Comparison of ENCODE assay signal across 16 mouse cellular contexts in genomic region chr8:3600401-3600800, GRCm38 (mm10). TPM values are rescaled to one million over a fixed set of nuclear protein-coding genes. Genes with fewer than 3 reads are reported as not detected.
DNase-seq lines count a peak whose midpoint lies in the region; ATAC-seq and TF ChIP-seq lines count a peak whose summit lies in the region.
"Had no signal": no experiment of that assay in that cellular context is flagged by ENCODE, and none has a peak within 500 bp of the region (broad histone marks: within the 10 kb centered on the region; RNA-seq: fewer than 3 reads in every experiment).

No protein-coding gene starts in this region.

- 54% methylated on average over 6 of the region's 6 CpGs for WGBS in lung, adult 2 months
- 54% methylated on average over 6 of the region's 6 CpGs for WGBS in heart, postnatal 0 days
- WGBS in forebrain, embryonic 10.5 days = 91% methylated on average over 6 of the region's 6 CpGs
- 91% methylated on average over 6 of the region's 6 CpGs for WGBS in midbrain, embryonic 16.5 days

- no peak for TF ChIP-seq EP300 in heart, postnatal 0 days (IDR thresholded peaks at IDR 0.05; ENCODE audit: low read depth)

- no peaks in the 10 kb centered on the region for H3K4me1 ChIP-seq in lung, adult 2 months (ENCODE audit: control insufficient read depth, insufficient read depth, low read length)
- no peaks in the 10 kb centered on the region for H3K4me1 ChIP-seq in heart, postnatal 0 days (ENCODE audit: control insufficient read depth, insufficient read depth)
- H3K4me1 ChIP-seq in forebrain, embryonic 10.5 days = no peaks in the 10 kb centered on the region
- H3K4me1 ChIP-seq in midbrain, embryonic 16.5 days (ENCODE audit: control insufficient read depth, insufficient read depth, low read length) = no peaks in the 10 kb centered on the region
- H3K4me1 ChIP-seq: intestine, embryonic 15.5 days; limb, embryonic 15.5 days; midbrain, embryonic 12.5 days had no signal

- TF ChIP-seq CTCF in lung, adult 2 months (IDR thresholded peaks at IDR 0.05; ENCODE audit: insufficient read depth, low read length) = no peak
- no peak for TF ChIP-seq CTCF in gastrocnemius, adult 2 months (IDR thresholded peaks at IDR 0.05)
- no peak for TF ChIP-seq CTCF in heart, postnatal 0 days (IDR thresholded peaks at IDR 0.05; ENCODE audit: low read depth)

- peak; percentile 38 to 42 for DNase-seq in lung, adult 18-20 months
- no peak for DNase-seq in lung, adult 2 months
- peak; percentile 60 for DNase-seq in gastrocnemius, adult 2 months
- peak; percentile 37 for DNase-seq in heart, postnatal 0 days (ENCODE audit: low spot score)
- peak; percentile 55 to 72 for DNase-seq in lung, postnatal 4 days
- DNase-seq in forebrain, embryonic 10.5 days (ENCODE audit: extremely low spot score, low spot score) = no peak
- DNase-seq: cerebellum, adult 9-11 months; layer of hippocampus, postnatal 36 days; thymus, postnatal 25 days had no signal

- peak; percentile 21; the same call in 1 of the 2 replicates for ATAC-seq in heart, postnatal 0 days (ENCODE audit: insufficient read depth, low read depth)
- no peak for ATAC-seq in monocyte, adult 5-6 weeks (replicated peaks; ENCODE audit: insufficient number of reproducible peaks, low FRiP score, low TSS enrichment, poor library complexity, severe bottlenecking)
- ATAC-seq in midbrain, embryonic 16.5 days = no peak
- ATAC-seq: intestine, embryonic 15.5 days had no signal

- H3K27ac ChIP-seq in gastrocnemius, adult 2 months = peak overlapping the region; percentile 51; the same call in 1 of the 2 replicates
- H3K27ac ChIP-seq in heart, postnatal 0 days (ENCODE audit: low read depth) = no peak overlapping the region
- no peak overlapping the region for H3K27ac ChIP-seq in forebrain, embryonic 10.5 days
- no peak overlapping the region for H3K27ac ChIP-seq in midbrain, embryonic 16.5 days (ENCODE audit: low read length)
- H3K27ac ChIP-seq: embryonic facial prominence, embryonic 15.5 days; intestine, embryonic 15.5 days; limb, embryonic 15.5 days; midbrain, embryonic 12.5 days had no signal

- H3K36me3 ChIP-seq in heart, postnatal 0 days (replicated peaks; ENCODE audit: control insufficient read depth, insufficient read depth, low read length) = no peaks in the 10 kb centered on the region
- H3K36me3 ChIP-seq in forebrain, embryonic 10.5 days (replicated peaks) = peaks cover 77% of the 10 kb centered on the region
- peaks cover 52% of the 10 kb centered on the region for H3K36me3 ChIP-seq in midbrain, embryonic 16.5 days (ENCODE audit: control insufficient read depth, insufficient read depth, low read length)

- no peak overlapping the region for H3K4me2 ChIP-seq in heart, postnatal 0 days (ENCODE audit: low read depth, low read length)
- no peak overlapping the region for H3K4me2 ChIP-seq in midbrain, embryonic 16.5 days (ENCODE audit: low read length)
- H3K4me2 ChIP-seq: embryonic facial prominence, embryonic 15.5 days; intestine, embryonic 15.5 days; limb, embryonic 15.5 days; midbrain, embryonic 12.5 days had no signal

- no peak overlapping the region for H3K9ac ChIP-seq in heart, postnatal 0 days (replicated peaks; ENCODE audit: low read depth, low read length)
- no peak overlapping the region for H3K9ac ChIP-seq in midbrain, embryonic 16.5 days (ENCODE audit: low read depth, low read length)
- H3K9ac ChIP-seq: embryonic facial prominence, embryonic 15.5 days; intestine, embryonic 15.5 days; limb, embryonic 15.5 days; midbrain, embryonic 12.5 days had no signal

- no peak for TF ChIP-seq POLR2A in lung, adult 2 months (IDR thresholded peaks at IDR 0.05; ENCODE audit: borderline replicate concordance, extremely low read depth, low read depth, low read length)

- intact Hi-C loops in gastrocnemius, adult 2 months (cut with DNase I) = no loop called here

- H3K4me3 ChIP-seq in lung, adult 2 months (replicated peaks; ENCODE audit: extremely low read depth, low read depth, low read length) = no peak overlapping the region
- peak overlapping the region; percentile 58 for H3K4me3 ChIP-seq in gastrocnemius, adult 2 months
- H3K4me3 ChIP-seq in heart, postnatal 0 days (ENCODE audit: low read depth, low read length) = no peak overlapping the region
- no peak overlapping the region for H3K4me3 ChIP-seq in forebrain, embryonic 10.5 days
- no peak overlapping the region for H3K4me3 ChIP-seq in midbrain, embryonic 16.5 days (ENCODE audit: low read depth, low read length)
- H3K4me3 ChIP-seq: embryonic facial prominence, embryonic 15.5 days; intestine, embryonic 15.5 days; limb, embryonic 15.5 days; midbrain, embryonic 12.5 days had no signal

- no peaks in the 10 kb centered on the region for H3K27me3 ChIP-seq in heart, postnatal 0 days (ENCODE audit: control insufficient read depth, insufficient read depth, low read length)
- no peaks in the 10 kb centered on the region for H3K27me3 ChIP-seq in forebrain, embryonic 10.5 days (ENCODE audit: poor library complexity, severe bottlenecking)
- no peaks in the 10 kb centered on the region for H3K27me3 ChIP-seq in midbrain, embryonic 16.5 days (ENCODE audit: control insufficient read depth, insufficient read depth, low read depth, low read length)
- H3K27me3 ChIP-seq: embryonic facial prominence, embryonic 15.5 days; intestine, embryonic 15.5 days; limb, embryonic 15.5 days; midbrain, embryonic 12.5 days had no signal

- H3K9me3 ChIP-seq in heart, postnatal 0 days (replicated peaks; ENCODE audit: control insufficient read depth, low read length) = no peaks in the 10 kb centered on the region
- H3K9me3 ChIP-seq in forebrain, embryonic 10.5 days = no peaks in the 10 kb centered on the region
- no peaks in the 10 kb centered on the region for H3K9me3 ChIP-seq in midbrain, embryonic 16.5 days (replicated peaks; ENCODE audit: control insufficient read depth, low read length, poor library complexity, severe bottlenecking)
- H3K9me3 ChIP-seq: embryonic facial prominence, embryonic 15.5 days; intestine, embryonic 15.5 days; limb, embryonic 15.5 days; midbrain, embryonic 12.5 days had no signal

RNA-seq across cellular contexts. Expression of gene Camsap3, which starts 13.3 kb away (rescaled TPM):
- 16.9 and 33.1 TPM in 2 replicates for polyA plus RNA-seq in lung, adult 2 months (2012; rRNA removed)
- under 1 TPM; 0.22 to 0.33 TPM for total RNA-seq in gastrocnemius, adult 2 months (2021)
- 2.1 and 7.9 TPM in 2 replicates for total RNA-seq in heart, postnatal 0 days (2014; rRNA removed; ENCODE audit: low replicate concordance)
- 0.33 and 0.43 TPM in 2 replicates for polyA plus RNA-seq in heart, postnatal 0 days (2015; fragmentation: Nextera tagmentation; extraction: Ambion mirVana)
- 11.6 and 12.7 TPM in 2 replicates for polyA plus RNA-seq in forebrain, embryonic 10.5 days (2016; fragmentation: Nextera tagmentation; extraction: Ambion mirVana)
- not detected in 3 replicates for total RNA-seq in monocyte, adult 5-6 weeks (2017)
- 45.1 and 48.7 TPM in 2 replicates for polyA plus RNA-seq in midbrain, embryonic 16.5 days (2015; fragmentation: Nextera tagmentation; extraction: Ambion mirVana)

RNA-seq across cellular contexts. Expression of gene Xab2, which starts 20.7 kb away (rescaled TPM):
- polyA plus RNA-seq in lung, adult 2 months (2012; rRNA removed) = 59.0 and 66.6 TPM in 2 replicates
- total RNA-seq in gastrocnemius, adult 2 months (2021) = 10 to 100 TPM; 11.0 to 11.3 TPM
- total RNA-seq in heart, postnatal 0 days (2014; rRNA removed; ENCODE audit: low replicate concordance) = 26.8 and 27.0 TPM in 2 replicates
- 20.0 TPM in 2 replicates for polyA plus RNA-seq in heart, postnatal 0 days (2015; fragmentation: Nextera tagmentation; extraction: Ambion mirVana)
- 76.9 and 79.5 TPM in 2 replicates for polyA plus RNA-seq in forebrain, embryonic 10.5 days (2016; fragmentation: Nextera tagmentation; extraction: Ambion mirVana)
- 62.7 to 73.3 TPM (median 67.6 TPM) in 3 replicates for total RNA-seq in monocyte, adult 5-6 weeks (2017)
- polyA plus RNA-seq in midbrain, embryonic 16.5 days (2015; fragmentation: Nextera tagmentation; extraction: Ambion mirVana) = 51.8 and 52.4 TPM in 2 replicates

RNA-seq across cellular contexts. Expression of gene Pet100, which starts 20.9 kb away (rescaled TPM):
- polyA plus RNA-seq in lung, adult 2 months (2012; rRNA removed) = 3.7 and 10.0 TPM in 2 replicates
- 10 to 100 TPM; 87.7 to 92.0 TPM for total RNA-seq in gastrocnemius, adult 2 months (2021)
- total RNA-seq in heart, postnatal 0 days (2014; rRNA removed; ENCODE audit: low replicate concordance) = 2.4 and 14.4 TPM in 2 replicates
- polyA plus RNA-seq in heart, postnatal 0 days (2015; fragmentation: Nextera tagmentation; extraction: Ambion mirVana) = 112 and 121 TPM in 2 replicates
- polyA plus RNA-seq in forebrain, embryonic 10.5 days (2016; fragmentation: Nextera tagmentation; extraction: Ambion mirVana) = 83.0 and 92.6 TPM in 2 replicates
- total RNA-seq in monocyte, adult 5-6 weeks (2017) = 127 to 142 TPM (median 131 TPM) in 3 replicates
- 63.5 and 68.0 TPM in 2 replicates for polyA plus RNA-seq in midbrain, embryonic 16.5 days (2015; fragmentation: Nextera tagmentation; extraction: Ambion mirVana)

RNA-seq across cellular contexts. Expression of gene Pcp2, which starts 24.9 kb away (rescaled TPM):
- not detected in 2 replicates for polyA plus RNA-seq in lung, adult 2 months (2012; rRNA removed)
- total RNA-seq in gastrocnemius, adult 2 months (2021) = not detected
- total RNA-seq in heart, postnatal 0 days (2014; rRNA removed; ENCODE audit: low replicate concordance) = not detected in 2 replicates
- not detected in 2 replicates for polyA plus RNA-seq in heart, postnatal 0 days (2015; fragmentation: Nextera tagmentation; extraction: Ambion mirVana)
- polyA plus RNA-seq in forebrain, embryonic 10.5 days (2016; fragmentation: Nextera tagmentation; extraction: Ambion mirVana) = 0.32 and 0.85 TPM in 2 replicates
- total RNA-seq in monocyte, adult 5-6 weeks (2017) = 0.67 to 0.96 TPM in 2 of 3 replicates, not detected in the other
- polyA plus RNA-seq in midbrain, embryonic 16.5 days (2015; fragmentation: Nextera tagmentation; extraction: Ambion mirVana) = 1.7 and 2.5 TPM in 2 replicates
- total RNA-seq: adrenal gland, postnatal 4 days had no signal
- polyA plus RNA-seq: midbrain, embryonic 12.5 days had no signal

RNA-seq across cellular contexts. Expression of gene Stxbp2, which starts 30.4 kb away (rescaled TPM):
- polyA plus RNA-seq in lung, adult 2 months (2012; rRNA removed) = 115 and 153 TPM in 2 replicates
- total RNA-seq in gastrocnemius, adult 2 months (2021) = 1 to 10 TPM; 2.7 to 5.5 TPM
- total RNA-seq in heart, postnatal 0 days (2014; rRNA removed; ENCODE audit: low replicate concordance) = 15.2 and 30.5 TPM in 2 replicates
- polyA plus RNA-seq in heart, postnatal 0 days (2015; fragmentation: Nextera tagmentation; extraction: Ambion mirVana) = 13.8 and 14.5 TPM in 2 replicates
- polyA plus RNA-seq in forebrain, embryonic 10.5 days (2016; fragmentation: Nextera tagmentation; extraction: Ambion mirVana) = 35.8 and 38.1 TPM in 2 replicates
- 132 to 212 TPM (median 174 TPM) in 3 replicates for total RNA-seq in monocyte, adult 5-6 weeks (2017)
- polyA plus RNA-seq in midbrain, embryonic 16.5 days (2015; fragmentation: Nextera tagmentation; extraction: Ambion mirVana) = 41.4 and 46.2 TPM in 2 replicates

Comparison
In these comparisons a context has a peak if more than half of its experiments do, and no peak if none do; other contexts are left out.
1. DNase-seq: peak in lung, adult 18-20 months (2 of 2), gastrocnemius, adult 2 months (single experiment), heart, postnatal 0 days (single experiment) and lung, postnatal 4 days (2 of 2); none in lung, adult 2 months (single experiment) and forebrain, embryonic 10.5 days (single experiment).